Mouse (Mus musculus) forebrain, postnatal 0 days (tissue): ENCODE measurements around the gene Arhgap5. TPM values are rescaled to one million over a fixed set of nuclear protein-coding genes. Genes with fewer than 3 reads are reported as not detected.

ENCODE experiments used
- ATAC-seq: fragments of 200-750 bp; cut with Nextera tagmentation; 2 replicates; pipeline ENCODE4 v1.8.0; 2017; ENCODE audit warnings: mild to moderate bottlenecking, moderate library complexity
- DNase-seq: peaks from one replicate; pipeline ENCODE4 v3.0.0-alpha.2; 2015
- H3K27ac ChIP-seq: fragments of 300-500 bp; sonication (generic); 2 replicates; pipeline ENCODE4 v1.5.1; 2014; ENCODE audit warnings: low read depth, mild to moderate bottlenecking, antibody characterized with exemption, low read length, moderate library complexity, mixed read lengths
- H3K27me3 ChIP-seq: fragments of 300-500 bp; sonication (generic); 2 replicates; pipeline ENCODE4 v1.6.1; 2014; ENCODE audit warnings: mild to moderate bottlenecking, low read length, mixed read lengths; ENCODE audit not compliant: insufficient read depth
- H3K36me3 ChIP-seq: fragments of 300-500 bp; sonication (generic); 2 replicates; pipeline ENCODE4 v1.6.1; 2014; ENCODE audit warnings: mild to moderate bottlenecking, moderate library complexity; ENCODE audit not compliant: insufficient read depth
- H3K4me1 ChIP-seq: fragments of 300-500 bp; sonication (generic); 2 replicates; pipeline ENCODE4 v1.6.1; 2014; ENCODE audit warnings: antibody characterized with exemption; ENCODE audit not compliant: insufficient read depth
- H3K4me2 ChIP-seq: fragments of 300-500 bp; sonication (generic); 2 replicates; pipeline ENCODE4 v1.6.1; 2014; ENCODE audit warnings: low read depth, mild to moderate bottlenecking, moderate library complexity
- H3K4me3 ChIP-seq: fragments of 300-500 bp; sonication (generic); 2 replicates; pipeline ENCODE4 v1.5.1; 2014; ENCODE audit warnings: low read depth, low read length, mixed read lengths
- H3K9ac ChIP-seq: fragments of 300-500 bp; sonication (generic); 2 replicates; pipeline ENCODE4 v1.6.1; 2014; ENCODE audit warnings: mild to moderate bottlenecking
- H3K9me3 ChIP-seq: fragments of 300-500 bp; sonication (generic); 2 replicates; pipeline ENCODE4 v1.6.1; 2016; ENCODE audit warnings: low read length
- CTCF ChIP-seq: sonication (generic); IDR thresholded peaks from 2 replicates; pipeline ENCODE4 v1.5.1; 2016; ENCODE audit warnings: antibody characterized with exemption, control low read depth, low read depth
- WGBS: fragments of 180-500 bp; shearing (Covaris S2); extraction: QIAGEN DNeasy Blood & Tissue Kit; methylation state at CpG from one replicate; pipeline ENCODE4 v1.1.7; 2014; 5-methylcytosine and 5-hydroxymethylcytosine counted together
- polyA plus RNA-seq: library from polyadenylated mRNA; unstranded; fragments of >200 nt; fragmentation: Nextera tagmentation; extraction: Ambion mirVana; gene quantifications from 2 replicates; pipeline ENCODE4 v1.2.1, GENCODE M21; 2015
- total RNA-seq: library from RNA; depleted of rRNA; stranded (reverse); fragments of >200 nt; gene quantifications from 2 replicates; pipeline ENCODE4 v1.2.3, GENCODE M21; 2014

Gene Arhgap5
- total and polyA plus RNA-seq, 2 experiments from 2014 or later, result 26.0 to 82.6 TPM

- Histone ChIP-seq H3K27ac (no peak overlapping the region), H3K4me2 (no peak overlapping the region), H3K36me3 (no peaks in the 10 kb centered on the region), H3K27me3 (no peaks in the 10 kb centered on the region), H3K4me1 (peaks cover 5% of the 10 kb centered on the region), H3K9ac (no peak overlapping the region), H3K4me3 (no peak overlapping the region), H3K9me3 (no peaks in the 10 kb centered on the region)
- no peak for DNase-seq
- 66% methylated on average over 8 of the region's 8 CpGs for WGBS
- ATAC-seq, result no peak
- peak; percentile 51 for TF ChIP-seq CTCF
Measured at GRCm38 (mm10) chr12:52500915-52501833, 2.6 kb upstream of the Arhgap5 start.

GRCm38 (mm10) chr12:52502161-52502560, 1.6 kb upstream of the Arhgap5 start:
- 56% methylated on average over 3 of the region's 3 CpGs for WGBS
- Histone ChIP-seq H3K27ac (no peak overlapping the region), H3K4me1 (peaks cover 5% of the 10 kb centered on the region), H3K9me3 (no peaks in the 10 kb centered on the region), H3K4me2 (no peak overlapping the region), H3K36me3 (no peaks in the 10 kb centered on the region), H3K9ac (no peak overlapping the region), H3K4me3 (no peak overlapping the region), H3K27me3 (no peaks in the 10 kb centered on the region)
- ATAC-seq (no peak), DNase-seq (no peak)
- TF ChIP-seq CTCF, result no peak

GRCm38 (mm10) chr12:52503131-52503455, 679 bp upstream of the Arhgap5 start:
- TF ChIP-seq CTCF, result no peak
- WGBS, result under 1% methylated on average over 13 of the region's 13 CpGs

DNA sequence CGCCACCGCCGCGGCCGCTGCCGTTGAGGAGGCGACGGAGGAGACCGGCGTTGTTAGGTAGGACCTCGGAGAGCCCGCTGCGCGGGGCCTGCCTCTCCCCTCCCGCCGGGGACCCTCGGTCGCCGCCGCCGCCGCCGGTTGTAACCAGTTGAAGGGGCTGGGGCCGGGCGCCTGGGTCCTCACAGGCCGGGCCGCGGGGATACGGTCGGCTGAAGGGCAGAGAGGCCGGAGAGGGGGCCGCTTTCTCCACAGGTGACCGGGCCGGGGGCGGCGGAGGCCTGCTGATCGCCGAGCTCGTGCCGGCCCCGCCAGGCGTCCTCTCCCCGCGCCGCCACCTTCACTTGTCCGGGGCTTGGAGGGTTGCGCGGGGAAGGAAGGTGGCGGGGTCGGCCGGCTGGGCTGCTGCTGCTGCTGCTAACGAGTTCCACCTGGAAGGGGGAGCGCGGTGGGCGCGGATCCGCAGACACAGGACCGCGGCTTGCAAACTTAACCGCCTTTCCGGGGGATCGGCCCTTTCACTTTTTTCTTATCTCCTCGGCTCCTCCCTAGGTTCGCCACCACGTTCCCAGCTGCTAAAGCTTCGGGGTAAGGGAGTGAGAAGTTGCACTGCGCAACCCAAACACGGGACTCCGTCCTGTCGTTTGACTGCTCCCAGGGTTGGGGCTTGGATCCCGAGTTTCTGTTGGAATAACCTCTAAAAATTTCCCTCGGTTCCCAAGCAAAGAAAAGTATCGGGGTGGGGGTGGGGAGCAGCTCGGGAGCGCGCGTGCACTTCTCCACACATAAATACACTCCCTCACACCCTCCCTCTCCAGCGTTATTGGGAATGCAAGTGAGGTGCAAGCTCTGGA, 784 bp downstream of the Arhgap5 start:
- H3K4me1 ChIP-seq, result peaks cover 5% of the 10 kb centered on the region
- H3K4me2 ChIP-seq, result peak overlapping the region; percentile 56
- H3K4me3 ChIP-seq, result peak overlapping the region; percentile 97
- H3K9me3 ChIP-seq, result no peaks in the 10 kb centered on the region
- no peaks in the 10 kb centered on the region for H3K27me3 ChIP-seq
- TF ChIP-seq CTCF, result no peak
- no peaks in the 10 kb centered on the region for H3K36me3 ChIP-seq
- peak overlapping the region; percentile 99 for H3K27ac ChIP-seq
- DNase-seq (peak; percentile 52), ATAC-seq (no peak)
- H3K9ac ChIP-seq, result peak overlapping the region; percentile 91
- WGBS, result 1% methylated on average over 67 of the region's 78 CpGs

More at GRCm38 (mm10) chr12:52503131-52503455, 679 bp upstream of the Arhgap5 start:
- H3K4me1 ChIP-seq, result peaks cover 5% of the 10 kb centered on the region
- H3K4me2 ChIP-seq, result peak overlapping the region; percentile 56
- peak; percentile 24 for ATAC-seq
- no peaks in the 10 kb centered on the region for H3K27me3 ChIP-seq
- H3K36me3 ChIP-seq, result no peaks in the 10 kb centered on the region
- H3K4me3 ChIP-seq, result peak overlapping the region; percentile 97
- peak overlapping the region; percentile 91 for H3K9ac ChIP-seq
- peak overlapping the region; percentile 99 for H3K27ac ChIP-seq
- DNase-seq, result no peak
- no peaks in the 10 kb centered on the region for H3K9me3 ChIP-seq

DNA sequence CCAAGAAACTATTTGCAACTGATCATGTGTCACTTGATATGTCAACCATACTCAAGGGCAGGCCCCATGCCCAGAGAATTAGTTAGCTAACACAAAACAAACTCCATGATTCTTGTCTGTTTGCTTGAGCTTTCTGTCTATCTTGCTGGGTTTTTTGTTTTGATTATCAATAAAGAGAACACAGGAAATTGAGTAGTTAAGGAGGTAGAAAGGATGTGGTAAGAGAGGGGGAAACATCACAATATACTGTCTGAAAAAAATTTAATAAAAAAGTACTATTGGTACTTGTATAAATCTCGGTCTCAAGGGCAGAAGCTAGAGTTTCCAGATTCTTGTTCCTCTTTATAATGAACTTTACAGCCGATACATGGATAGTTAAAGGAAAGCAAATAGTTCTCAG, 20.9 kb downstream of the Arhgap5 start:
- no peaks in the 10 kb centered on the region for H3K36me3 ChIP-seq
- no peak overlapping the region for H3K4me2 ChIP-seq
- no peaks in the 10 kb centered on the region for H3K27me3 ChIP-seq
- H3K9me3 ChIP-seq, result no peaks in the 10 kb centered on the region
- no peak overlapping the region for H3K9ac ChIP-seq
- H3K27ac ChIP-seq, result no peak overlapping the region
- no peak for TF ChIP-seq CTCF
- DNase-seq (no peak), ATAC-seq (no peak)
- WGBS, result 94% methylated on average over 2 of the region's 2 CpGs
- H3K4me1 ChIP-seq, result no peaks in the 10 kb centered on the region
- no peak overlapping the region for H3K4me3 ChIP-seq

- no peak overlapping the region for H3K4me2 ChIP-seq
- DNase-seq (no peak), ATAC-seq (no peak)
- H3K9me3 ChIP-seq, result no peaks in the 10 kb centered on the region
- TF ChIP-seq CTCF, result no peak
- WGBS, result 82% methylated on average over 1 of the region's 1 CpGs
- H3K4me3 ChIP-seq, result no peak overlapping the region
- H3K4me1 ChIP-seq, result no peaks in the 10 kb centered on the region
- no peak overlapping the region for H3K27ac ChIP-seq
- H3K36me3 ChIP-seq, result no peaks in the 10 kb centered on the region
- H3K27me3 ChIP-seq, result no peaks in the 10 kb centered on the region
- H3K9ac ChIP-seq, result no peak overlapping the region
Measured at GRCm38 (mm10) chr12:52525486-52525885, 21.7 kb downstream of the Arhgap5 start.

GRCm38 (mm10) chr12:52529740-52530139, 26.0 kb downstream of the Arhgap5 start:
- Histone ChIP-seq H3K4me2 (no peak overlapping the region), H3K27ac (no peak overlapping the region), H3K27me3 (no peaks in the 10 kb centered on the region), H3K9me3 (no peaks in the 10 kb centered on the region), H3K4me1 (no peaks in the 10 kb centered on the region), H3K4me3 (no peak overlapping the region), H3K9ac (no peak overlapping the region), H3K36me3 (no peaks in the 10 kb centered on the region)
- no peak for TF ChIP-seq CTCF
- DNase-seq, result no peak
- ATAC-seq, result no peak
- 94% methylated on average over 3 of the region's 3 CpGs for WGBS
